Mouse (Mus musculus): ENCODE data around the gene P3h1.

P3h1 gene

GRCm38 (mm10) chr4:119238661-119239060 is 5.9 kb downstream of the P3h1 start:
- no peak for DNase-seq (ENCODE audit: low spot score in 2 of 2)

- DNase-seq (ENCODE audit: low spot score in 2 of 2): peak; percentile 67 to 70
These were observed 6.5 kb downstream of the P3h1 start for GRCm38 (mm10) chr4:119239181-119239682.

DNA sequence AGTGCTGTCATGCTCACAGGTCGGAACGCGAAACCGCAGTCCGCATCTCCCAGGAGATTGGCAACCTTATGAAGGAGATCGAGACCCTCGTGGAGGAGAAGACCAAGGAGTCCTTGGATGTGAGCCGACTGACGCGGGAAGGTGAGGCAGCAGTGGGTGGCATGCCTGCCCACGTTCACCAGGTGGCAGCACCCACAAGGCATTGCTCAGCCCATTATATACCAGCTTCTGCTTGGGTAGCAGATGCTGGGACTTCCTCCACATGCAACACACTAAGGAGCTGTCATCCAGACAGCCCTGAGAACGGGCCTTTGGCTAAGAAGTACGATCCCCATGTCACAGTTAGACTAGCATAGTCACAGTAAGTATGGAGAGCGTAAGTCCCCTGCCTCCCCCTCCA is 8.9 kb downstream of the P3h1 start:
- no peak for DNase-seq (ENCODE audit: low spot score in 2 of 2)

GRCm38 (mm10) chr4:119242571-119242970 is 9.9 kb downstream of the P3h1 start:
- DNase-seq (ENCODE audit: low spot score in 2 of 2): no peak

GRCm38 (mm10) chr4:119244468-119245240 is 11.9 kb downstream of the P3h1 start:
- no peak for DNase-seq (ENCODE audit: low spot score in 2 of 2)

- DNase-seq (ENCODE audit: low spot score in 2 of 2): peak in 1 of 2 experiments; percentile 34
These were observed 12.8 kb downstream of the P3h1 start for GRCm38 (mm10) chr4:119245556-119245955.

- DNase-seq (ENCODE audit: low spot score in 2 of 2): no peak
These were observed 13.2 kb downstream of the P3h1 start for GRCm38 (mm10) chr4:119245961-119246360.

DNA sequence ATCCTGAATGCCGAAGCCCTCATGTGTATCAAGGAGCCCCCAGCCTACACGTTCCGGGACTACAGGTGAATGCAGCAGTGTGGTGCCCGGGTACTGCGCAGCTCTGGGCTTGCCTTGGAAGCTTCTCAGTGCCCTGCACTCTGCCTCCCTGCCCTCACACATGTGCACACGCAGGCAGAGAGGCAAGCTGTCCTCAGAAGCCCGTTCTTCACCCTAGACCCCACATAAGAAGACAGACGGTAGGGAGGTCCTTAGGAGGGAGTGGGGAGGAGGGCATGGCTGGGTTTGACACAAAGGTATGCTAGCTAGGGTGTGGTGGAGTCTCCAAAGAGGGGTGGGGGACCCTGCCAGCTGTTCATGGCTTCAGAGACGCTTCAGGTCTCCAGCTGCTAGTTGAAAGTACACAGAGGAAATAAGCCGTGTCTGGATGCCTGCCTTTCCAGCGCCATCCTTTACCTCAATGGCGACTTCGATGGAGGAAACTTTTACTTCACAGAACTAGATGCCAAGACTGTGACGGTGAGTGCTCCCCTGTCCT is 14.0 kb downstream of the P3h1 start:
- no peak for DNase-seq (ENCODE audit: low spot score in 2 of 2)

GRCm38 (mm10) chr4:119247462-119248235 is 14.9 kb downstream of the P3h1 start:
- DNase-seq (ENCODE audit: low spot score in 2 of 2): peak; percentile 74 to 78

DNA sequence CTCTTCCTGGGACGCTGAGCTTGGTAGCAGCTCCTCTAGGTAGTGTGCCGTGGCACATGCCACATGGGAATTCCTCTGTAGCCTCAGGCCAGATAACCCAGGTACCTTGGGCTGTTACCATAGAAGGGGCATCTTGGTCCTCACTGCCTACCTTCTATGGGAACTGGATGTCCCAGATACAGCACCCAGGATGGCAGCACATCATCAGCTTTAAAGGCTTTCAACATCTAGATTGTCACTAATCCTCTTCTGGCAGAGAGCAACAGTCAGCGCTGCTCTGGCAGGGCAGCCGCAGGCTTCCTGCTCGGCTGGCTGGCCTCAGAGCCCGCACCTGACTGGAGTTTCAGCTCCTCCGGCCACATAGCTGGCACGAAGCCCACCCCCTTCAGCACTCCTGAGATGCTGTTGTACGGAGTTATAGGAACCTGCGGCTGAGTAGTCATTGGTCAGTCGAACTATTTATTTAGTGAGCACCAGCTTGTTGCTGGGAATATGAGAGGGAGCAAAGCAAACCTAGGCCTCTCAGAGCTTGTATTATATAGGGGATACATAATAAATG is 15.8 kb downstream of the P3h1 start:
- DNase-seq (ENCODE audit: low spot score in 2 of 2): no peak

DNA sequence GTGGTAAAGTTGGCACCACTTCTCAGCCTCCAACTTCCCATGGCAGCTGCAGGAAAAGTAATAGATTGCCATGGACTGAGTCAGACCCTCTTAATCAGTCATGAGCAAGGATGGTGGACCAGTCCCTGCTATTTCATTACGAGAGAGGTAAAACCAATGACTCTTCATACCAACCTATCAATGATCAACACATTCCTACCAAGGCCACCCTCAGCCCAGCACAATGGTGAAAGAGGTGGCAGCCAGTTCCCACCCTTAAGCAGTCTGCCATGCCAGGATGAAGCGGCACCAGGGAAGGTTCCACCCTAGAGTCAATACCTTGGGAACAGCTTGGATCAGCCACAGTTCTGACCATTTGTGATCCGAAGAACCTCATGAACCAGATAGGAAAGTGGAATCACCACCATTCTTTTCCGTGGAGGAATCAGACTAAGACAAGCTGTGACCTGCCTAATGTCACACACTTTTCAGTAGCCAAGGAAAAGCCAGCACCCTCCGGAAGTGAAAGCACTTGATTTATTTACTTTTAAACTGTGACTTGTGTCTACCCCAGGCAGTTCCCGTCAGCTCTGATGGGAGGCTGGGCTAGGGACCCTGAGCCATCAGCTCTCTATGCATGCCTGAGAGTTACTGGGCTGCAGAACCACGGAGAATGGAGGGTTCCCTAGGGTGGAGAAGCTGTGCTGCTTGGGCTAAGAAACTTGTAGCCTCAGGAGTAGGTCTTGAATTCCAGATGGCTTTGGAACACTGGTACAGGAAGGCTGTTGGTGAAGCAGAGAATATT is 19.5 kb downstream of the P3h1 start:
- DNase-seq (ENCODE audit: low spot score in 2 of 2): no peak

DNA sequence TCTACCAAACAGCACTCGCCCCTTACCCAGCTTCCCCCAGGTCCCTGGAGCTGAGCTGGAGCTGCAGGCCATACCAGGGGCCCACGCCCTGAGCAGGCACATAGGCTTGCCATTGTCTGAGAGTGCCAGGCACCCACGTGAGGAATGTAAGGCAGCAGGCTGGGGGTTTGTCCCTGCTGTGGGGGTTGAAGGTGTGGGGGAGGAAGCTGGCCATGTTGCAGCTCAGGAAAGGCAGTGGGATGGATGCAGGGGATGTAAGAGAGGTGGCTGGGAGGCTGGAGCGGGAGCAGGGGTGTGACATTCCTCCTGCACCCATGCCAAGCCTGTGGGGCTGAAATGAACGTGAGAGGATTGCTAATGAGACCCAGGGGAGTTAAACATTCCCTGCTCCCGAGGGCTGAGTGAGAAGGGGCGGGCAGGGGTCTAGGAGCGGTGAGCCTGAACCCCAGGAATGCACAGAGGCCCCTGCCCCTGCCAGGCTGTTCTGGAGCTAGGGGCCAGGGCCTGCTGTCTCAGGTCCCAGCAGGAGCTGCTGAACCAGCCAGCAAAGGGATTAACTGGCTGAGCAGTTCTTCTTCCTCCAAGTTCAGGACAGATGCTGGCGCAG is 21.4 kb downstream of the P3h1 start:
- no peak for DNase-seq (ENCODE audit: low spot score in 2 of 2)

GRCm38 (mm10) chr4:119255351-119255750 is 22.6 kb downstream of the P3h1 start, which contains the start of gene Cldn19:
Gene Cldn19, plus strand, starts transcription at chr4:119255414.
- no peak for DNase-seq (ENCODE audit: low spot score in 2 of 2)

DNA sequence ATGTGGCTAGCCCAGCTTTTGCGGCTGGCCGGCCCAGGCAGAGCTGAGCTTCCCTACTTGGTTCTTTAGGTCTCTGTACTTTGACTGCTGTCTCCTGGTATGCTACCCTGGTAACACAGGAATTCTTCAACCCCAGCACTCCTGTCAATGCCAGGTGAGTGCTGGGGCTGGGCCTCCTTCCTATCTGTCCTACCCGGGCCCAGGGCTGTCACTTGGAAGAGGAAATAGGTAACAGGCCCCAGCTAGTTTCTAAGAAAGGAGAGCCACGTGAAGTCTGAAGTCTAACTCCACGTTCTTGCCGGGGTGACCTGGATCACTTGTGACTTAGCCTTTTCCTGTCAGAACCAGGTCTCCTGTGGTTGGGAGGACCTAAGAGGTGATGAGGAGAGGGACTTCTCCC is 24.4 kb downstream of the P3h1 start:
- DNase-seq (ENCODE audit: low spot score in 2 of 2): no peak

DNA sequence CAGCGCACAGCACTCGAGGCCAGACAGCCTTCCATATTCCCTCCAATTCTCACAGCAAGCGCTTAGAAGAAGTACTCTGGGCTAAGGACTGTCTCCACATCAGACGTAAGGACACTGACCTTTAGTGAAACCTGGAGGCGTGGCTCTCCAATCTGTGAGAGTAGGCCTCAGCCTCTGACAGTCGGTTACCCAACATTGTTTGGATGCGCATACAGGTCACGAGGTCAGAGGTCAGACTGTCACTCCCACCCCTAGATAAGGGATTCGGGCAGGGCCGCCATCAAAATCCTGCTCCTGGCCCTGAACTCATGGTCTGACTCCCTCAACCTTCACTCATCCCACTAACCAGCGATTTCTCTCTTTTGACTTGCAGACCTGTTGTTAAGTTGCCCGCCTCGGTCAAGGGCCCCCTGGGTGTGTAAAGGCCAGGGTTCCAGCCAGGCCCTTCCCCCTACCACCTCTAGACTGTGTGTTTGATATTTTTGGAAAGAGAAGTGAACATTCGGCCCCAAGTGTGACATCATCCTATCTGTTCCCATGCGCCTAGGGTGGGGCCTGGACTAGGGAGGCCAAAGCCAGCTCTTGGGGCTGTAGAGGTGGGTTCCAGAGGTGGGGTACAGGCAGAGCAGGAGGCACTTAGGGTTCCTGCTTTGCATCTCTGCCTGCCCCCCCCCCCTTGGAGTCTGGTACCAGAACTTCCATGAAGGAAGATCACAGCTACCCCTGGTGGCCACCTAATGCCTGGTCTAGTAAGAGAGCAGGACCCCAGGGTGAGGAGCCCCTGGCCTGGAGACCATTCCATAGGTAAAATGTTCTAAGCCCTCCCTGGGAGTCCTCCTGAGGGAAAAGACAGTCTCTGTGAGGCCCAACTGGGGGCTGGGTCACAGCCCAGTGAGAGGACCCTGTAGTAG is 26.9 kb downstream of the P3h1 start:
- no peak for DNase-seq (ENCODE audit: low spot score in 2 of 2)

GRCm38 (mm10) chr4:119261087-119261713 is 28.5 kb downstream of the P3h1 start:
- DNase-seq (ENCODE audit: low spot score in 2 of 2): peak; percentile 40 to 74

- no peak for DNase-seq (ENCODE audit: low spot score in 2 of 2)
These were observed 29.8 kb downstream of the P3h1 start for GRCm38 (mm10) chr4:119262483-119262882.

DNA sequence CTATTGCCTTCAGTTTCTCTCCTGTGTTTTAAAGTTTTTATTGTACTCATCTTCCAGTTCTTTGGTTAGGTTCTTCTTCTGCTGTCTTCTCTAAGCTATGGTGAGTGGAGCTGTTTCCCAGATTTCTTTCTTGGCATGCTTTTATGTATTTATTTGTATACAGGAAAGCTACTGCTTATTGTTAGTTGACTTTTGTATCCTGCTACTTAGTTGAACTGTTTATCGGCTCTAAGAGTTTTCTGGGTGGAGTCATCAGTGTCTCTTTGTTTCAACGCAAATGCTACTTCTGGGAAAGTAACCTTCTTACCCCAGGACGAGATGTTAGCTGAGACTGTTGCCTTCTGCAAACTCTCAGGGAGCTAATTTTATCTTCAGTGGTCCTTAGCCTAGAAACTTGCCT is 30.7 kb downstream of the P3h1 start:
- DNase-seq (ENCODE audit: low spot score in 2 of 2): peak in 1 of 2 experiments; percentile 42

DNA sequence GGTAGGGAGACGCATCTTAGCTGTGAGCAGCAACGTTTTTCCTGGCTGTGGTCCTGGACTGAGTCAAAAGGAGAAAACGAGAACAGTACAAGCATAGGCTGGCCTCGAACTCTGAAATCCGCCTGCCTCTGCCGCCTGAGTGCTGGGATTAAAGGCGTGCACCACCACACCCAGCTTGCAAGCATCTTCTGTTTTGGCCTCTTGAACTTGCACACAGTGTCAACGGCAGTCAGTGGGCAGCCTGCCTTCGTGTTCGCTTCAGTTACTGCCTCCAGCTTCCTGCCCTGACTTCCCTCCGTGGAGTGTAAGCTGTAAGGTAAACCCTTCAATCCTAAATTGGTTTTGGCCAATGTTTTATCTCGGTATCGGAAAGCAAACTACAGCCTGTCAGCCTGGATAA is 33.9 kb downstream of the P3h1 start:
- DNase-seq (ENCODE audit: low spot score in 2 of 2): no peak
